Mouse (Mus musculus) CD8-positive naive resting alpha-beta T cell, adult 2 months (primary cell): ENCODE measurements around the gene Hlcs.

ENCODE experiments used
- DNase-seq, 2 experiments: peaks; one replicate each; pipeline ENCODE4 v3.0.0; 2022; ENCODE audit warnings: low read depth in 2 of 2, low spot score in 2 of 2

Hlcs gene

GRCm38 (mm10) chr16:94248721-94249120 is 64.7 kb downstream of the Hlcs start:
- DNase-seq: no peak

- no peak for DNase-seq
These were observed 66.4 kb downstream of the Hlcs start for GRCm38 (mm10) chr16:94246976-94247375.

GRCm38 (mm10) chr16:94246058-94246784 is 67.2 kb downstream of the Hlcs start:
- peak in 1 of 2 experiments; percentile 29 for DNase-seq

- peak; percentile 78 to 81 for DNase-seq
These were observed 72.2 kb downstream of the Hlcs start for GRCm38 (mm10) chr16:94241126-94241525.

- no peak for DNase-seq
These were observed 73.2 kb downstream of the Hlcs start for GRCm38 (mm10) chr16:94240190-94240589.

- peak in 1 of 2 experiments; percentile 32 for DNase-seq
These were observed 73.8 kb downstream of the Hlcs start for GRCm38 (mm10) chr16:94239567-94239966.

- no peak for DNase-seq
These were observed 74.2 kb downstream of the Hlcs start for GRCm38 (mm10) chr16:94239146-94239545.

GRCm38 (mm10) chr16:94237130-94237484 is 76.3 kb downstream of the Hlcs start:
- no peak for DNase-seq

GRCm38 (mm10) chr16:94236226-94237129 is 76.9 kb downstream of the Hlcs start:
- no peak for DNase-seq

- DNase-seq: no peak
These were observed 77.7 kb downstream of the Hlcs start for GRCm38 (mm10) chr16:94235718-94236117.

- no peak for DNase-seq
These were observed 79.2 kb downstream of the Hlcs start for GRCm38 (mm10) chr16:94234202-94234601.

GRCm38 (mm10) chr16:94230909-94231575 is 82.3 kb downstream of the Hlcs start:
- no peak for DNase-seq

- no peak for DNase-seq
These were observed 82.9 kb downstream of the Hlcs start for GRCm38 (mm10) chr16:94230499-94230898.

- DNase-seq: no peak
These were observed 83.5 kb downstream of the Hlcs start for GRCm38 (mm10) chr16:94229890-94230289.

GRCm38 (mm10) chr16:94228858-94229555 is 84.4 kb downstream of the Hlcs start:
- no peak for DNase-seq

- DNase-seq: no peak
These were observed 85.9 kb downstream of the Hlcs start for GRCm38 (mm10) chr16:94227328-94228018.

- DNase-seq: no peak
These were observed 90.0 kb downstream of the Hlcs start for GRCm38 (mm10) chr16:94223363-94223720.

- no peak for DNase-seq
These were observed 90.6 kb downstream of the Hlcs start for GRCm38 (mm10) chr16:94222646-94223362.

- DNase-seq: no peak
These were observed 102.5 kb downstream of the Hlcs start for GRCm38 (mm10) chr16:94210689-94211357.
